Mouse (Mus musculus): ENCODE data around the gene Kcna10. TPM values are rescaled to one million over a fixed set of nuclear protein-coding genes. Genes with fewer than 3 reads are reported as not detected.

Gene Kcna10
- polyA plus RNA-seq, 1 experiment = not detected

- Histone ChIP-seq H3K4me1 (ENCODE audit: control insufficient read depth, insufficient read depth, low read length) (no peaks in the 10 kb centered on the region), H3K27me3 (ENCODE audit: control insufficient read depth, insufficient read depth, low read length, poor library complexity, severe bottlenecking) (no peaks in the 10 kb centered on the region), H3K9me3 (replicated peaks; ENCODE audit: control insufficient read depth, insufficient read depth, low read length, poor library complexity, severe bottlenecking) (no peaks in the 10 kb centered on the region), H3K4me3 (ENCODE audit: low read depth, low read length) (no peak overlapping the region), H3K27ac (ENCODE audit: insufficient read depth, low read length) (no peak overlapping the region), H3K36me3 (ENCODE audit: control insufficient read depth, insufficient read depth, low read length, poor library complexity, severe bottlenecking) (no peaks in the 10 kb centered on the region), H3K9ac (ENCODE audit: low read depth, poor library complexity, severe bottlenecking) (no peak overlapping the region)
- no peak for TF ChIP-seq EP300 (IDR thresholded peaks at IDR 0.05; ENCODE audit: insufficient read depth, low read depth, low read length)
- TF ChIP-seq CTCF (IDR thresholded peaks at IDR 0.05; ENCODE audit: low read depth, low read length) = no peak
- TF ChIP-seq POLR2A (IDR thresholded peaks at IDR 0.05; ENCODE audit: insufficient read depth, low read length) = no peak
These were observed 28.8 kb upstream of the Kcna10 start for GRCm38 (mm10) chr3:107153772-107154655.

- H3K4me1 ChIP-seq (ENCODE audit: control insufficient read depth, insufficient read depth, low read length) = no peaks in the 10 kb centered on the region
- H3K27me3 ChIP-seq (ENCODE audit: control insufficient read depth, insufficient read depth, low read length, poor library complexity, severe bottlenecking) = peaks cover 3% of the 10 kb centered on the region; the same call in 1 of the 2 replicates
- no peaks in the 10 kb centered on the region for H3K9me3 ChIP-seq (replicated peaks; ENCODE audit: control insufficient read depth, insufficient read depth, low read length, poor library complexity, severe bottlenecking)
- H3K4me3 ChIP-seq (ENCODE audit: low read depth, low read length) = no peak overlapping the region
- H3K27ac ChIP-seq (ENCODE audit: insufficient read depth, low read length) = no peak overlapping the region
- no peak for TF ChIP-seq POLR2A (IDR thresholded peaks at IDR 0.05; ENCODE audit: insufficient read depth, low read length)
- no peak for TF ChIP-seq EP300 (IDR thresholded peaks at IDR 0.05; ENCODE audit: insufficient read depth, low read depth, low read length)
- H3K9ac ChIP-seq (ENCODE audit: low read depth, poor library complexity, severe bottlenecking) = no peak overlapping the region
- H3K36me3 ChIP-seq (ENCODE audit: control insufficient read depth, insufficient read depth, low read length, poor library complexity, severe bottlenecking) = no peaks in the 10 kb centered on the region
These were observed 24.0 kb upstream of the Kcna10 start for GRCm38 (mm10) chr3:107158856-107159255.

GRCm38 (mm10) chr3:107159418-107159817 is 23.4 kb upstream of the Kcna10 start:
- Histone ChIP-seq H3K27ac (ENCODE audit: insufficient read depth, low read length) (no peak overlapping the region), H3K9ac (ENCODE audit: low read depth, poor library complexity, severe bottlenecking) (no peak overlapping the region), H3K4me3 (ENCODE audit: low read depth, low read length) (no peak overlapping the region), H3K27me3 (ENCODE audit: control insufficient read depth, insufficient read depth, low read length, poor library complexity, severe bottlenecking) (peaks cover 3% of the 10 kb centered on the region; the same call in 1 of the 2 replicates), H3K9me3 (replicated peaks; ENCODE audit: control insufficient read depth, insufficient read depth, low read length, poor library complexity, severe bottlenecking) (no peaks in the 10 kb centered on the region), H3K4me1 (ENCODE audit: control insufficient read depth, insufficient read depth, low read length) (no peaks in the 10 kb centered on the region), H3K36me3 (ENCODE audit: control insufficient read depth, insufficient read depth, low read length, poor library complexity, severe bottlenecking) (no peaks in the 10 kb centered on the region)
- TF ChIP-seq POLR2A (IDR thresholded peaks at IDR 0.05; ENCODE audit: insufficient read depth, low read length) (no peak), CTCF (IDR thresholded peaks at IDR 0.05; ENCODE audit: low read depth, low read length) (no peak), EP300 (IDR thresholded peaks at IDR 0.05; ENCODE audit: insufficient read depth, low read depth, low read length) (no peak)

- Histone ChIP-seq H3K4me1 (ENCODE audit: control insufficient read depth, insufficient read depth, low read length) (no peaks in the 10 kb centered on the region), H3K9me3 (replicated peaks; ENCODE audit: control insufficient read depth, insufficient read depth, low read length, poor library complexity, severe bottlenecking) (no peaks in the 10 kb centered on the region), H3K9ac (ENCODE audit: low read depth, poor library complexity, severe bottlenecking) (no peak overlapping the region), H3K36me3 (ENCODE audit: control insufficient read depth, insufficient read depth, low read length, poor library complexity, severe bottlenecking) (no peaks in the 10 kb centered on the region), H3K27me3 (ENCODE audit: control insufficient read depth, insufficient read depth, low read length, poor library complexity, severe bottlenecking) (peaks cover 3% of the 10 kb centered on the region; the same call in 1 of the 2 replicates), H3K27ac (ENCODE audit: insufficient read depth, low read length) (no peak overlapping the region), H3K4me3 (ENCODE audit: low read depth, low read length) (no peak overlapping the region; the same call in 1 of the 2 replicates)
- TF ChIP-seq CTCF (IDR thresholded peaks at IDR 0.05; ENCODE audit: low read depth, low read length) (peak; percentile 3), POLR2A (IDR thresholded peaks at IDR 0.05; ENCODE audit: insufficient read depth, low read length) (no peak), EP300 (IDR thresholded peaks at IDR 0.05; ENCODE audit: insufficient read depth, low read depth, low read length) (0 out of 2 replicates have a peak, but pooled peaks have one; percentile 40)
These were observed 23.0 kb upstream of the Kcna10 start for GRCm38 (mm10) chr3:107159859-107160324.

- Histone ChIP-seq H3K27ac (ENCODE audit: insufficient read depth, low read length) (no peak overlapping the region), H3K27me3 (ENCODE audit: control insufficient read depth, insufficient read depth, low read length, poor library complexity, severe bottlenecking) (peaks cover 3% of the 10 kb centered on the region; the same call in 1 of the 2 replicates), H3K4me1 (ENCODE audit: control insufficient read depth, insufficient read depth, low read length) (no peaks in the 10 kb centered on the region), H3K9me3 (replicated peaks; ENCODE audit: control insufficient read depth, insufficient read depth, low read length, poor library complexity, severe bottlenecking) (no peaks in the 10 kb centered on the region), H3K36me3 (ENCODE audit: control insufficient read depth, insufficient read depth, low read length, poor library complexity, severe bottlenecking) (no peaks in the 10 kb centered on the region), H3K9ac (ENCODE audit: low read depth, poor library complexity, severe bottlenecking) (no peak overlapping the region), H3K4me3 (ENCODE audit: low read depth, low read length) (no peak overlapping the region)
- TF ChIP-seq EP300 (IDR thresholded peaks at IDR 0.05; ENCODE audit: insufficient read depth, low read depth, low read length) (no peak), CTCF (IDR thresholded peaks at IDR 0.05; ENCODE audit: low read depth, low read length) (no peak), POLR2A (IDR thresholded peaks at IDR 0.05; ENCODE audit: insufficient read depth, low read length) (no peak)
These were observed 20.1 kb upstream of the Kcna10 start for GRCm38 (mm10) chr3:107162741-107163140.

- H3K4me3 ChIP-seq (ENCODE audit: low read depth, low read length) = no peak overlapping the region
- no peaks in the 10 kb centered on the region for H3K4me1 ChIP-seq (ENCODE audit: control insufficient read depth, insufficient read depth, low read length)
- TF ChIP-seq EP300 (IDR thresholded peaks at IDR 0.05; ENCODE audit: insufficient read depth, low read depth, low read length) (no peak), CTCF (IDR thresholded peaks at IDR 0.05; ENCODE audit: low read depth, low read length) (no peak), POLR2A (IDR thresholded peaks at IDR 0.05; ENCODE audit: insufficient read depth, low read length) (no peak)
- no peaks in the 10 kb centered on the region for H3K9me3 ChIP-seq (replicated peaks; ENCODE audit: control insufficient read depth, insufficient read depth, low read length, poor library complexity, severe bottlenecking)
- H3K36me3 ChIP-seq (ENCODE audit: control insufficient read depth, insufficient read depth, low read length, poor library complexity, severe bottlenecking) = no peaks in the 10 kb centered on the region
- H3K27ac ChIP-seq (ENCODE audit: insufficient read depth, low read length) = no peak overlapping the region
- no peak overlapping the region for H3K9ac ChIP-seq (ENCODE audit: low read depth, poor library complexity, severe bottlenecking)
- H3K27me3 ChIP-seq (ENCODE audit: control insufficient read depth, insufficient read depth, low read length, poor library complexity, severe bottlenecking) = no peaks in the 10 kb centered on the region
These were observed 13.3 kb upstream of the Kcna10 start for GRCm38 (mm10) chr3:107169552-107169951.

Measured in ES-Bruce4 (cell line).